Mouse (Mus musculus) MEL (cell line): ENCODE results near the gene Scn8a.

Experiments
- BHLHE40 ChIP-seq: IDR thresholded peaks from 2 replicates; pipeline ENCODE4 v1.6.1; 2012; ENCODE audit warnings: low read depth, mild to moderate bottlenecking, inconsistent platforms, low read length, improper control_type of control experiment, borderline replicate concordance
- CTCF ChIP-seq, 3 experiments: IDR thresholded peaks in 2 of 3; conservative IDR thresholded peaks in 1 of 3; 2 replicates each; pipeline ENCODE4 v1.5.1; 2011 to 2012; ENCODE audit warnings: low read length in 3 of 3, low read depth in 2 of 3, mild to moderate bottlenecking in 2 of 3, improper control_type of control experiment in 1 of 3, inconsistent platforms in 1 of 3, mixed read lengths in 1 of 3, moderate library complexity in 1 of 3; ENCODE audit not compliant: control insufficient read depth in 1 of 3, insufficient read depth in 1 of 3, poor library complexity in 1 of 3, severe bottlenecking in 1 of 3
- E2F4 ChIP-seq: IDR thresholded peaks from 2 replicates; pipeline ENCODE4 v1.6.1; 2011; ENCODE audit warnings: low read depth, low read length, improper control_type of control experiment, borderline replicate concordance
- ELF1 ChIP-seq: IDR thresholded peaks from 2 replicates; pipeline ENCODE4 v1.6.1; 2014; ENCODE audit warnings: low read depth, mild to moderate bottlenecking, inconsistent platforms, low read length, improper control_type of control experiment, moderate library complexity
- EP300 ChIP-seq, 2 experiments: IDR thresholded peaks; 2 replicates each; pipeline ENCODE4 v1.6.1; 2011; ENCODE audit warnings: improper control_type of control experiment in 2 of 2, low read length in 2 of 2, low read depth in 1 of 2, mild to moderate bottlenecking in 1 of 2
- MAFK ChIP-seq: IDR thresholded peaks from 2 replicates; pipeline ENCODE4 v1.6.1; 2011; ENCODE audit warnings: low read depth, mild to moderate bottlenecking, low read length, improper control_type of control experiment, borderline replicate concordance
- MAX ChIP-seq: IDR thresholded peaks from 2 replicates; pipeline ENCODE4 v1.6.1; 2011; ENCODE audit warnings: low read length, improper control_type of control experiment
- NRF1 ChIP-seq: IDR thresholded peaks from 2 replicates; pipeline ENCODE4 v1.6.1; 2014; ENCODE audit warnings: low read depth, mild to moderate bottlenecking, inconsistent platforms, low read length, improper control_type of control experiment, moderate library complexity; ENCODE audit not compliant: poor library complexity, insufficient read depth, severe bottlenecking
- POLR2A ChIP-seq, 2 experiments: IDR thresholded peaks; 2 replicates each; pipeline ENCODE4 v1.6.1; 2011 to 2012; ENCODE audit warnings: low read length in 2 of 2, mild to moderate bottlenecking in 2 of 2, control low read depth in 1 of 2, improper control_type of control experiment in 1 of 2, low read depth in 1 of 2, moderate library complexity in 1 of 2; ENCODE audit not compliant: control insufficient read depth in 1 of 2, insufficient read depth in 1 of 2, poor library complexity in 1 of 2
- TAL1 ChIP-seq: IDR thresholded peaks from 2 replicates; pipeline ENCODE4 v1.6.1; 2012; ENCODE audit warnings: mild to moderate bottlenecking, inconsistent platforms, low read length, moderate library complexity, mixed read lengths
- TCF12 ChIP-seq: IDR thresholded peaks from 2 replicates; pipeline ENCODE4 v1.6.1; 2014; ENCODE audit warnings: low read depth, mild to moderate bottlenecking, inconsistent platforms, low read length, improper control_type of control experiment, moderate library complexity
- USF1 ChIP-seq: IDR thresholded peaks from 2 replicates; pipeline ENCODE4 v1.6.1; 2014; ENCODE audit warnings: low read depth, mild to moderate bottlenecking, inconsistent platforms, low read length, improper control_type of control experiment, moderate library complexity
- ZNF384 ChIP-seq: IDR thresholded peaks from 2 replicates; pipeline ENCODE4 v1.6.1; 2012; ENCODE audit warnings: low read depth, mild to moderate bottlenecking, inconsistent platforms, low read length, improper control_type of control experiment

- TF ChIP-seq POLR2A (IDR thresholded peaks at IDR 0.05; ENCODE audit: control insufficient read depth in 1 of 2, insufficient read depth in 1 of 2, low read depth in 1 of 2, low read length in 2 of 2, poor library complexity in 1 of 2): no peak
- no peak for TF ChIP-seq BHLHE40
- TF ChIP-seq ELF1: no peak
- TF ChIP-seq CTCF (IDR thresholded peaks at IDR 0.05 in 2 of 3, conservative IDR thresholded peaks at IDR 0.05 in 1 of 3; ENCODE audit: control insufficient read depth in 1 of 3, insufficient read depth in 1 of 3, low read depth in 2 of 3, low read length in 3 of 3, poor library complexity in 1 of 3, severe bottlenecking in 1 of 3): no peak
- TF ChIP-seq NRF1: no peak
- TF ChIP-seq ZNF384: no peak
- TF ChIP-seq TCF12: no peak
- TF ChIP-seq MAFK: no peak
- TF ChIP-seq EP300 (IDR thresholded peaks at IDR 0.05; ENCODE audit: low read depth in 1 of 2, low read length in 2 of 2): no peak
- no peak for TF ChIP-seq TAL1
- no peak for TF ChIP-seq USF1
- no peak for TF ChIP-seq E2F4
- no peak for TF ChIP-seq MAX
These were observed 172.3 kb downstream of the Scn8a start for GRCm38 (mm10) chr15:101041966-101042365.
